Mouse (Mus musculus): ENCODE results near the gene Cym.

The Cym gene

GRCm38 (mm10) chr3:107252035-107252434, 30.5 kb upstream of the Cym start:
- no peaks in the 10 kb centered on the region for H3K4me1 ChIP-seq (replicated peaks; ENCODE audit: low read depth, low read length)
- no peak for TF ChIP-seq POU5F1 (IDR thresholded peaks at IDR 0.05; ENCODE audit: borderline replicate concordance, low read length)
- no peak for TF ChIP-seq CTCF (conservative IDR thresholded peaks at IDR 0.05; ENCODE audit: low read length)
- TF ChIP-seq NANOG (IDR thresholded peaks at IDR 0.05; ENCODE audit: borderline replicate concordance, low read length), result no peak
- H3K9me3 ChIP-seq (ENCODE audit: low read length), result no peaks in the 10 kb centered on the region
- no peaks in the 10 kb centered on the region; the same call in 1 of the 2 replicates for H3K27me3 ChIP-seq (ENCODE audit: insufficient read depth, low read length)
- H3K36me3 ChIP-seq (ENCODE audit: insufficient read depth, low read length), result no peaks in the 10 kb centered on the region
- no peak overlapping the region for H3K4me3 ChIP-seq (replicated peaks; ENCODE audit: low read length)

GRCm38 (mm10) chr3:107250320-107250719, 28.8 kb upstream of the Cym start:
- H3K4me3 ChIP-seq (replicated peaks; ENCODE audit: low read length), result no peak overlapping the region
- H3K4me1 ChIP-seq (replicated peaks; ENCODE audit: low read depth, low read length), result no peaks in the 10 kb centered on the region
- no peaks in the 10 kb centered on the region for H3K36me3 ChIP-seq (ENCODE audit: insufficient read depth, low read length)
- H3K27me3 ChIP-seq (ENCODE audit: insufficient read depth, low read length), result no peaks in the 10 kb centered on the region; the same call in 1 of the 2 replicates
- no peaks in the 10 kb centered on the region for H3K9me3 ChIP-seq (ENCODE audit: low read length)
- no peak for TF ChIP-seq POU5F1 (IDR thresholded peaks at IDR 0.05; ENCODE audit: borderline replicate concordance, low read length)
- no peak for TF ChIP-seq NANOG (IDR thresholded peaks at IDR 0.05; ENCODE audit: borderline replicate concordance, low read length)
- TF ChIP-seq CTCF (conservative IDR thresholded peaks at IDR 0.05; ENCODE audit: low read length), result no peak

GRCm38 (mm10) chr3:107249042-107249441, 27.5 kb upstream of the Cym start:
- no peak overlapping the region for H3K4me3 ChIP-seq (replicated peaks; ENCODE audit: low read length)
- no peaks in the 10 kb centered on the region for H3K36me3 ChIP-seq (ENCODE audit: insufficient read depth, low read length)
- H3K9me3 ChIP-seq (ENCODE audit: low read length), result no peaks in the 10 kb centered on the region
- H3K4me1 ChIP-seq (replicated peaks; ENCODE audit: low read depth, low read length), result no peaks in the 10 kb centered on the region
- TF ChIP-seq NANOG (IDR thresholded peaks at IDR 0.05; ENCODE audit: borderline replicate concordance, low read length), result no peak
- TF ChIP-seq CTCF (conservative IDR thresholded peaks at IDR 0.05; ENCODE audit: low read length), result no peak
- no peak for TF ChIP-seq POU5F1 (IDR thresholded peaks at IDR 0.05; ENCODE audit: borderline replicate concordance, low read length)
- no peaks in the 10 kb centered on the region; the same call in 1 of the 2 replicates for H3K27me3 ChIP-seq (ENCODE audit: insufficient read depth, low read length)

- Histone ChIP-seq H3K9me3 (ENCODE audit: low read length) (no peaks in the 10 kb centered on the region), H3K27me3 (ENCODE audit: insufficient read depth, low read length) (no peaks in the 10 kb centered on the region), H3K4me3 (replicated peaks; ENCODE audit: low read length) (no peak overlapping the region), H3K36me3 (ENCODE audit: insufficient read depth, low read length) (no peaks in the 10 kb centered on the region), H3K4me1 (replicated peaks; ENCODE audit: low read depth, low read length) (no peaks in the 10 kb centered on the region)
- TF ChIP-seq NANOG (IDR thresholded peaks at IDR 0.05; ENCODE audit: borderline replicate concordance, low read length), result no peak
- TF ChIP-seq POU5F1 (IDR thresholded peaks at IDR 0.05; ENCODE audit: borderline replicate concordance, low read length), result no peak
- no peak for TF ChIP-seq CTCF (conservative IDR thresholded peaks at IDR 0.05; ENCODE audit: low read length)
Observed at GRCm38 (mm10) chr3:107246876-107247275, 25.3 kb upstream of the Cym start.

- Histone ChIP-seq H3K9me3 (ENCODE audit: low read length) (no peaks in the 10 kb centered on the region), H3K27me3 (ENCODE audit: insufficient read depth, low read length) (peaks cover 3% of the 10 kb centered on the region), H3K4me1 (replicated peaks; ENCODE audit: low read depth, low read length) (no peaks in the 10 kb centered on the region), H3K4me3 (replicated peaks; ENCODE audit: low read length) (no peak overlapping the region), H3K36me3 (ENCODE audit: insufficient read depth, low read length) (no peaks in the 10 kb centered on the region)
- no peak for TF ChIP-seq POU5F1 (IDR thresholded peaks at IDR 0.05; ENCODE audit: borderline replicate concordance, low read length)
Observed at GRCm38 (mm10) chr3:107241389-107242094, 20.0 kb upstream of the Cym start.

- Histone ChIP-seq H3K36me3 (ENCODE audit: insufficient read depth, low read length) (no peaks in the 10 kb centered on the region), H3K4me3 (replicated peaks; ENCODE audit: low read length) (no peak within 1 kb of the TSS), H3K27me3 (ENCODE audit: insufficient read depth, low read length) (peaks cover 3% of the 10 kb centered on the region), H3K9me3 (ENCODE audit: low read length) (no peaks in the 10 kb centered on the region), H3K4me1 (replicated peaks; ENCODE audit: low read depth, low read length) (no peaks in the 10 kb centered on the region)
- no peak for TF ChIP-seq CTCF (conservative IDR thresholded peaks at IDR 0.05; ENCODE audit: low read length)
- no peak for TF ChIP-seq NANOG (IDR thresholded peaks at IDR 0.05; ENCODE audit: borderline replicate concordance, low read length)
Observed at GRCm38 (mm10) chr3:107239607-107240006, 18.1 kb upstream of the Cym start, which contains the start of gene Prok1. Gene Prok1 (minus strand): TSS chr3:107239707.

GRCm38 (mm10) chr3:107238471-107238980, 17.0 kb upstream of the Cym start:
- no peaks in the 10 kb centered on the region for H3K36me3 ChIP-seq (ENCODE audit: insufficient read depth, low read length)
- H3K4me3 ChIP-seq (replicated peaks; ENCODE audit: low read length), result no peak overlapping the region
- no peaks in the 10 kb centered on the region for H3K4me1 ChIP-seq (replicated peaks; ENCODE audit: low read depth, low read length)
- peaks cover 5% of the 10 kb centered on the region for H3K27me3 ChIP-seq (ENCODE audit: insufficient read depth, low read length)
- TF ChIP-seq POU5F1 (IDR thresholded peaks at IDR 0.05; ENCODE audit: borderline replicate concordance, low read length) (no peak), CTCF (conservative IDR thresholded peaks at IDR 0.05; ENCODE audit: low read length) (no peak), NANOG (IDR thresholded peaks at IDR 0.05; ENCODE audit: borderline replicate concordance, low read length) (no peak)
- no peaks in the 10 kb centered on the region for H3K9me3 ChIP-seq (ENCODE audit: low read length)

- H3K4me3 ChIP-seq (replicated peaks; ENCODE audit: low read length), result no peak overlapping the region
- H3K9me3 ChIP-seq (ENCODE audit: low read length), result no peaks in the 10 kb centered on the region
- no peaks in the 10 kb centered on the region for H3K4me1 ChIP-seq (replicated peaks; ENCODE audit: low read depth, low read length)
- H3K36me3 ChIP-seq (ENCODE audit: insufficient read depth, low read length), result no peaks in the 10 kb centered on the region
- peaks cover 8% of the 10 kb centered on the region for H3K27me3 ChIP-seq (ENCODE audit: insufficient read depth, low read length)
- TF ChIP-seq NANOG (IDR thresholded peaks at IDR 0.05; ENCODE audit: borderline replicate concordance, low read length) (no peak), CTCF (conservative IDR thresholded peaks at IDR 0.05; ENCODE audit: low read length) (no peak), POU5F1 (IDR thresholded peaks at IDR 0.05; ENCODE audit: borderline replicate concordance, low read length) (no peak)
Observed at GRCm38 (mm10) chr3:107238051-107238450, 16.5 kb upstream of the Cym start.

- TF ChIP-seq NANOG (IDR thresholded peaks at IDR 0.05; ENCODE audit: borderline replicate concordance, low read length) (no peak), POU5F1 (IDR thresholded peaks at IDR 0.05; ENCODE audit: borderline replicate concordance, low read length) (no peak), CTCF (conservative IDR thresholded peaks at IDR 0.05; ENCODE audit: low read length) (no peak)
- H3K36me3 ChIP-seq (ENCODE audit: insufficient read depth, low read length), result no peaks in the 10 kb centered on the region
- no peaks in the 10 kb centered on the region for H3K9me3 ChIP-seq (ENCODE audit: low read length)
- peaks cover 18% of the 10 kb centered on the region for H3K27me3 ChIP-seq (ENCODE audit: insufficient read depth, low read length)
- H3K4me3 ChIP-seq (replicated peaks; ENCODE audit: low read length), result no peak overlapping the region
- H3K4me1 ChIP-seq (replicated peaks; ENCODE audit: low read depth, low read length), result no peaks in the 10 kb centered on the region
Observed at GRCm38 (mm10) chr3:107233945-107234344, 12.4 kb upstream of the Cym start.

Measured in E14TG2a.4 (cell line).